Mouse (Mus musculus) heart, embryonic 13.5 days (tissue): ENCODE measurements around the gene Ank3. TPM values are rescaled to one million over a fixed set of nuclear protein-coding genes. Genes with fewer than 3 reads are reported as not detected.
A peak's percentile ranks its signal among the peaks of the same experiment; 100 is the strongest.

ENCODE experiments used
- ATAC-seq: fragments of 200-750 bp; cut with Nextera tagmentation; 2 replicates; pipeline ENCODE4 v1.8.0; 2017; ENCODE audit warnings: moderate TSS enrichment; ENCODE audit not compliant: insufficient number of reproducible peaks, low FRiP score, low TSS enrichment; ENCODE audit errors: extremely low read depth
- H3K27ac ChIP-seq: fragments of 300-500 bp; sonication (generic); replicated peaks from 2 replicates; pipeline ENCODE4 v1.5.1; 2015; ENCODE audit warnings: moderate library complexity, mild to moderate bottlenecking, inconsistent platforms
- H3K27me3 ChIP-seq: fragments of 300-500 bp; sonication (generic); replicated peaks from 2 replicates; pipeline ENCODE4 v1.6.1; 2015; ENCODE audit warnings: mild to moderate bottlenecking, inconsistent platforms
- H3K36me3 ChIP-seq: fragments of 300-500 bp; sonication (generic); 2 replicates; pipeline ENCODE4 v1.6.1; 2015; ENCODE audit warnings: mild to moderate bottlenecking, inconsistent platforms
- H3K4me1 ChIP-seq: fragments of 300-500 bp; sonication (generic); 2 replicates; pipeline ENCODE4 v1.6.1; 2015; ENCODE audit warnings: inconsistent platforms
- H3K4me2 ChIP-seq: fragments of 300-500 bp; sonication (generic); 2 replicates; pipeline ENCODE4 v1.6.1; 2015; ENCODE audit warnings: inconsistent platforms, mild to moderate bottlenecking, moderate library complexity
- H3K4me3 ChIP-seq: fragments of 300-500 bp; sonication (generic); 2 replicates; pipeline ENCODE4 v1.5.1; 2015; ENCODE audit warnings: moderate library complexity, mild to moderate bottlenecking, inconsistent platforms
- H3K9ac ChIP-seq: fragments of 300-500 bp; sonication (generic); 2 replicates; pipeline ENCODE4 v1.6.1; 2015; ENCODE audit warnings: inconsistent platforms, mild to moderate bottlenecking, moderate library complexity
- H3K9me3 ChIP-seq: fragments of 300-500 bp; sonication (generic); 2 replicates; pipeline ENCODE4 v1.6.1; 2016; ENCODE audit warnings: inconsistent platforms
- WGBS: fragments of 180-500 bp; shearing (Covaris S2); methylation state at CpG from one replicate; pipeline ENCODE4 v1.1.7; 2015; ENCODE audit warnings: mixed read lengths; 5-methylcytosine and 5-hydroxymethylcytosine counted together
- polyA plus RNA-seq: library from polyadenylated mRNA; unstranded; fragments of >200 nt; fragmentation: Nextera tagmentation; extraction: Ambion mirVana; gene quantifications from 2 replicates; pipeline ENCODE4 v1.2.1, GENCODE M21; 2015

The Ank3 gene
- polyA plus RNA-seq, 1 experiment from 2014 or later: 30.8 TPM

- H3K9me3 ChIP-seq: no peaks in the 10 kb centered on the region
- H3K9ac ChIP-seq: peak overlapping the region; percentile 50; the same call in 1 of the 2 replicates
- H3K4me2 ChIP-seq: peak overlapping the region; percentile 61
- no peaks in the 10 kb centered on the region for H3K36me3 ChIP-seq
- H3K4me1 ChIP-seq: peaks cover 86% of the 10 kb centered on the region
- H3K27ac ChIP-seq: no peak overlapping the region; the same call in 1 of the 2 replicates
- H3K4me3 ChIP-seq: peak overlapping the region; percentile 14; the same call in 1 of the 2 replicates
- 0 out of 2 replicates have a peak, but pooled peaks cover 4% of the 10 kb centered on the region for H3K27me3 ChIP-seq
- WGBS: 6% methylated on average over 11 of the region's 11 CpGs
- no peak for ATAC-seq
These were observed 175.7 kb downstream of the Ank3 start for GRCm38 (mm10) chr10:69574190-69574663.

GRCm38 (mm10) chr10:69574894-69575293, 176.3 kb downstream of the Ank3 start:
- Histone ChIP-seq H3K36me3 (no peaks in the 10 kb centered on the region), H3K27me3 (0 out of 2 replicates have a peak, but pooled peaks cover 4% of the 10 kb centered on the region), H3K9me3 (no peaks in the 10 kb centered on the region), H3K4me3 (no peak overlapping the region), H3K9ac (no peak overlapping the region), H3K27ac (no peak overlapping the region), H3K4me2 (no peak overlapping the region), H3K4me1 (peaks cover 86% of the 10 kb centered on the region)
- no peak for ATAC-seq
- 60% methylated on average over 9 of the region's 9 CpGs for WGBS

- no peak overlapping the region for H3K27ac ChIP-seq
- H3K27me3 ChIP-seq: 0 out of 2 replicates have a peak, but pooled peaks cover 4% of the 10 kb centered on the region
- H3K4me1 ChIP-seq: peaks cover 86% of the 10 kb centered on the region
- ATAC-seq: no peak
- no peaks in the 10 kb centered on the region for H3K36me3 ChIP-seq
- no peak overlapping the region for H3K4me2 ChIP-seq
- no peak overlapping the region for H3K4me3 ChIP-seq
- 73% methylated on average over 6 of the region's 6 CpGs for WGBS
- no peak overlapping the region for H3K9ac ChIP-seq
- no peaks in the 10 kb centered on the region for H3K9me3 ChIP-seq
These were observed 176.9 kb downstream of the Ank3 start for GRCm38 (mm10) chr10:69575451-69575850.

GRCm38 (mm10) chr10:69576264-69576663, 177.7 kb downstream of the Ank3 start:
- peak overlapping the region; percentile 44; the same call in 1 of the 2 replicates for H3K9ac ChIP-seq
- H3K4me3 ChIP-seq: no peak overlapping the region
- no peaks in the 10 kb centered on the region for H3K36me3 ChIP-seq
- H3K4me2 ChIP-seq: no peak overlapping the region
- 0 out of 2 replicates have a peak overlapping the region, but pooled peaks have one; percentile 5 for H3K27ac ChIP-seq
- peaks cover 82% of the 10 kb centered on the region for H3K4me1 ChIP-seq
- 0 out of 2 replicates have a peak, but pooled peaks cover 4% of the 10 kb centered on the region for H3K27me3 ChIP-seq
- 79% methylated on average over 7 of the region's 7 CpGs for WGBS
- ATAC-seq: no peak
- H3K9me3 ChIP-seq: no peaks in the 10 kb centered on the region

- WGBS: 76% methylated on average over 15 of the region's 15 CpGs
- H3K9ac ChIP-seq: no peak overlapping the region
- no peak for ATAC-seq
- no peak overlapping the region for H3K4me3 ChIP-seq
- 0 out of 2 replicates have a peak, but pooled peaks cover 4% of the 10 kb centered on the region for H3K27me3 ChIP-seq
- no peaks in the 10 kb centered on the region for H3K36me3 ChIP-seq
- H3K9me3 ChIP-seq: no peaks in the 10 kb centered on the region
- no peak overlapping the region for H3K4me2 ChIP-seq
- no peak overlapping the region for H3K27ac ChIP-seq
- peaks cover 73% of the 10 kb centered on the region for H3K4me1 ChIP-seq
These were observed 178.6 kb downstream of the Ank3 start for GRCm38 (mm10) chr10:69577061-69577728.

- Histone ChIP-seq H3K36me3 (no peaks in the 10 kb centered on the region), H3K9ac (no peak overlapping the region), H3K27me3 (0 out of 2 replicates have a peak, but pooled peaks cover 4% of the 10 kb centered on the region), H3K4me2 (no peak overlapping the region), H3K4me3 (no peak overlapping the region), H3K9me3 (no peaks in the 10 kb centered on the region), H3K4me1 (peaks cover 68% of the 10 kb centered on the region), H3K27ac (no peak overlapping the region)
- WGBS: 75% methylated on average over 7 of the region's 7 CpGs
- ATAC-seq: no peak
These were observed 179.1 kb downstream of the Ank3 start for GRCm38 (mm10) chr10:69577729-69578061.

GRCm38 (mm10) chr10:69579585-69579984, 181.0 kb downstream of the Ank3 start:
- Histone ChIP-seq H3K27me3 (no peaks in the 10 kb centered on the region), H3K9me3 (no peaks in the 10 kb centered on the region), H3K4me1 (peaks cover 66% of the 10 kb centered on the region), H3K36me3 (no peaks in the 10 kb centered on the region), H3K4me2 (peak overlapping the region; percentile 44), H3K4me3 (no peak overlapping the region), H3K27ac (peak overlapping the region; percentile 72), H3K9ac (0 out of 2 replicates have a peak overlapping the region, but pooled peaks have one; percentile 21)
- no peak for ATAC-seq
- WGBS: 33% methylated on average over 12 of the region's 12 CpGs

- peaks cover 61% of the 10 kb centered on the region for H3K4me1 ChIP-seq
- H3K4me3 ChIP-seq: no peak overlapping the region
- WGBS: 80% methylated on average over 2 of the region's 2 CpGs
- no peaks in the 10 kb centered on the region for H3K27me3 ChIP-seq
- H3K9me3 ChIP-seq: no peaks in the 10 kb centered on the region
- no peak for ATAC-seq
- H3K27ac ChIP-seq: no peak overlapping the region
- no peak overlapping the region for H3K4me2 ChIP-seq
- H3K9ac ChIP-seq: no peak overlapping the region
- no peaks in the 10 kb centered on the region for H3K36me3 ChIP-seq
These were observed 183.0 kb downstream of the Ank3 start for GRCm38 (mm10) chr10:69581525-69581924.

GRCm38 (mm10) chr10:69583874-69584481, 185.4 kb downstream of the Ank3 start:
- H3K36me3 ChIP-seq: no peaks in the 10 kb centered on the region
- H3K27ac ChIP-seq: peak overlapping the region; percentile 71
- no peaks in the 10 kb centered on the region for H3K27me3 ChIP-seq
- H3K4me3 ChIP-seq: no peak overlapping the region
- H3K9ac ChIP-seq: no peak overlapping the region
- no peaks in the 10 kb centered on the region for H3K9me3 ChIP-seq
- peak overlapping the region; percentile 32 for H3K4me2 ChIP-seq
- 24% methylated on average over 11 of the region's 11 CpGs for WGBS
- ATAC-seq: peak; percentile 35; the same call in 1 of the 2 replicates
- H3K4me1 ChIP-seq: peaks cover 52% of the 10 kb centered on the region

- Histone ChIP-seq H3K4me2 (no peak overlapping the region), H3K27me3 (no peaks in the 10 kb centered on the region), H3K4me1 (peaks cover 47% of the 10 kb centered on the region), H3K27ac (peak overlapping the region; percentile 71; the same call in 1 of the 2 replicates), H3K36me3 (no peaks in the 10 kb centered on the region), H3K9me3 (no peaks in the 10 kb centered on the region), H3K9ac (no peak overlapping the region), H3K4me3 (no peak overlapping the region)
- no peak for ATAC-seq
- 75% methylated on average over 5 of the region's 5 CpGs for WGBS
These were observed 186.0 kb downstream of the Ank3 start for GRCm38 (mm10) chr10:69584566-69584965.

- Histone ChIP-seq H3K4me3 (no peak overlapping the region), H3K4me1 (peaks cover 40% of the 10 kb centered on the region), H3K27ac (no peak overlapping the region), H3K27me3 (no peaks in the 10 kb centered on the region), H3K9me3 (no peaks in the 10 kb centered on the region), H3K9ac (no peak overlapping the region), H3K36me3 (no peaks in the 10 kb centered on the region), H3K4me2 (no peak overlapping the region)
- 81% methylated on average over 3 of the region's 3 CpGs for WGBS
- ATAC-seq: no peak
These were observed 186.7 kb downstream of the Ank3 start for GRCm38 (mm10) chr10:69585271-69585670.
